Mouse (Mus musculus) gastrocnemius, adult 18-20 months (tissue): ENCODE results near the gene Cept1. TPM values are rescaled to one million over a fixed set of nuclear protein-coding genes. Genes with fewer than 3 reads are reported as not detected.

Experiments
- DNase-seq: peaks from one replicate; pipeline ENCODE4 v3.0.0; 2021; ENCODE audit warnings: low spot score
- total RNA-seq, 2 experiments: library from RNA; stranded (reverse); gene quantifications; 2 replicates each; pipeline ENCODE4 v1.2.3; 2021

Cept1 gene
- total RNA-seq, 2 experiments from 2014 or later: 27.6 to 30.8 TPM

GRCm38 (mm10) chr3:106495346-106496044, 52.1 kb downstream of the Cept1 start:
- no peak for DNase-seq

DNA sequence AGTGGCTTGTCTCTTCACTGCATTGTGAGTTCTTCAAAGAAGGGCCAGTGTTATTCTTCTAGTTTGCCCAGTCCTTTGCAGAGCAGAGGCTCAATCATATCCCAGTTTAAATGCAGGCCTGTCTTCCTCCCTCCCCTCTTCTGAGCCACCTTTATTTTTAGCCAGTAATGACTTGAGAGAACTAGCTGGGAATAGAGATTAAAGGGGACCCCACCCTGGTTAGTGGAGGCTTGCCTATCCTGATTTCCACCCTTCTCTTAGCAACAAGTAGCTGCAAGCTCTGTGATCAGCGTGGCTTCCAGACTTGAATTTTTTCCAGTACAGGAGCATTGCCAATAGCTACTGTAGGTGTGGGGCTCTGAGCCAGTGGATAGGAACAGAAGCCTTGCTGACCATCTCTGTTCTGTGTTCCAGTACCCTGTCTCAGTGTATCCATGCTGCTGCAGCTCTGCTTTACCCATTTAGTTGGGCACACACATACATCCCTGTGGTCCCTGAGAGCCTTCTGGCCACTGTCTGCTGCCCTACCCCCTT, 53.1 kb downstream of the Cept1 start:
- DNase-seq: no peak

DNA sequence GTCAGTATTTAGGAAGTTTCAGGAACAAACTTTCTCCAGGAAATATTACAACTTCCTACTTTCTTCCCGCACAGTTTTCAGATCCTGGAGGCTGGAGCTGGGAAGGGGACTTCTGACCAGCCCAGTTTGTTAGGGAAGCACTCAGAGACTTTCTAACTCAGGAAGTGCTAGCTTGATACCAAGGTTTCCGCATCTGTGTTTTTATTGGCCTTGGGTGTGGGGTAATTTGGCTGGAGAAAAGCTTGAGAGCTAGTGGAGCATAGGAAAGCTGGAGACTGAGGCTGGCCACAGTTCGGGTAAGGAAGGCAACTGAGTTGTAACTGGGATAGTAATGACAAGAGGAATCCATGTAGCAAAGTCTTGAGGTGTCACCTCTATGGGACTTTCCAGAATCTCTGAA, 53.7 kb downstream of the Cept1 start:
- no peak for DNase-seq

- DNase-seq: no peak
These were observed 54.4 kb downstream of the Cept1 start for GRCm38 (mm10) chr3:106493202-106493601.

GRCm38 (mm10) chr3:106492723-106493122, 54.9 kb downstream of the Cept1 start:
- no peak for DNase-seq

- peak; percentile 14 for DNase-seq
These were observed 57.4 kb downstream of the Cept1 start for GRCm38 (mm10) chr3:106490239-106490638.

DNA sequence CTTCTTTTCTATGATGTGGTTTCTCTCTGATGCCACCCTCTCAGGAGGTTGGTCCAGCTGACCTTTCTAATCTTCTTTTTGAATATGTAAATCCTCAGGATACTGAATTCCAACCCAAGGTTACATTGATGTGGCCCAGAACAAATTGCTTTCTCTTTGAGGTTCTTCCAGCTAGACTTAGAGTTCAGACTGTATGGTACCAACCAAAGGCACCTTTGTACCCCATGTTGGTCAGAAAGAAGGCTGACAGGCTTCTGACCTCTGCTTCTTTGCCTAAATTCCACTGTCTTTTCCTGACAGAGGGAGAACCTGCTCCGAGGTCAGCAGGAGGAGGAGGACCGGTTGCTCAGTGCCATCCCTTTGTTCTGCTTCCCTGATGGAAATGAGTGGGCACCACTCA, 60.1 kb downstream of the Cept1 start:
- DNase-seq: no peak

GRCm38 (mm10) chr3:106485810-106486209, 61.8 kb downstream of the Cept1 start:
- no peak for DNase-seq

- no peak for DNase-seq
These were observed 62.7 kb downstream of the Cept1 start for GRCm38 (mm10) chr3:106484861-106485260.

DNA sequence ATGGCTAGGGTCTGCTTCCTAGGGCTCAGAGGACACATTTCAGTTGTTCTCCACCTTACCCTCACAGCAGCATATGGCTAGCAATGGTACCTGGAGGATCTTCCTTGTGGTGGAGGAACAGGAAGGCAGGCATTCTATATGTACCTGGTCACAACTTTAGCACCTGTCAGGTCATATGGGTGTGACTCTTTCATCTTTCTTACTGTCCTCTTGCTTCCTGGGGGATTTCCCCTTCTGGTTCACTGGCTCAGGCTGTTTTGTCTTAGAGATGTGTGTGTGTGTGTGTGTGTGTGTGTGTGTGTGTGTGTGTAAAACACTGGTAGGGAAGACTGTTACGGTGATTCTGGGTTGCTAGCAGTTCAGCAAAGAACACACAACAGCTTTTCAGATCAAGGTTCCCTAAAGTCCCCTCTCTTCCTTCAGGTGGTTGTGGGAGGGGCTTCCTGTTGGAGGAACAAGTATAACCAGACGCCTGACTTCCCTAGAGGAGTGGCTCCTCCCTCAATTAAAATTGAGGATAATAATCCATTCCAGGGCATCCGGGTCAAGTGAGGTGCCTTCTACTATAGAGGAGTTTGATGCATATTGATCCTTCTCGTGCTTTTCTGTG, 63.7 kb downstream of the Cept1 start:
- DNase-seq: no peak

GRCm38 (mm10) chr3:106483297-106483696, 64.3 kb downstream of the Cept1 start:
- DNase-seq: no peak

DNA sequence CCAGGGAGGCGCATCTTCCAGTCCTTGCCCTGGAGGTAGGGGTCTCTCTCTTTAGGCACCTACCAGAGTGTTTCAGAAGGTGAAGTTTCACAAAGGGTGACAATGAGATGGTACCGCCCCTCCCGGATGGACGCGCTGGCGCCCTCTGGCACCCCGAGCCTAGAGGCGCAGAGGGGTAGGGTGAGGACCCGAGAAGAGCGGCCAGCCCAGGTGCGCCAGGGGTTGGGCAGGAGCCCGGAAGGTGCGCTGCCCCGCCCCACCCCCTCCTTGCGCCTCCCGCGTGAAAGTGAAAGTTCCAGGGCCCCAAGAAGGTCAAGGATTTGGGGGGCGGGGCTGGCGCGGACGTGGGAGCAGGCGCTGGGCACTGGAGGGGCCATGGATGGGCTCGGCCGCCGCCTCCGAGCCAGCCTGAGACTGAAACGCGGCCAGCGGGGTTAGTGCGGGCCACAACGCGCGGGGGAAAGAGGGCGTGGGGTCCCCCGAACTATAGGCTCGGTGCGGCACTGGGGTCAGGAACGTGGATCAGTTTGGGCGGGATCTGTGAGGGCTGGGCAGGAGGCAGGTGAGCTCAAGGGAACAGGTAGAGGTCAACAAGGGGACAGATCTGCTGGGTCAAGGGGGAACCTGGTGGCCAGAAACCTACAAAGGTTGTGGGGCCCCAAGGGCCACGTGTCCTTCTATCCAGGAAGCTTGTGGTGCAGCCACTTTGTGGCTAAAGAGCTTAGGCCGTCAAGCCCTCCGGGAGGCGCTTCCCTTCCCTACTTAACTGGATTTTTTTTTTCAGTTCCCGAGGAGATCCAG, 65.1 kb downstream of the Cept1 start, which contains the start of gene Dennd2d:
TSS of gene Dennd2d (plus strand) at position 125 of the 801 bp plus-strand sequence.
- DNase-seq: no peak

DNA sequence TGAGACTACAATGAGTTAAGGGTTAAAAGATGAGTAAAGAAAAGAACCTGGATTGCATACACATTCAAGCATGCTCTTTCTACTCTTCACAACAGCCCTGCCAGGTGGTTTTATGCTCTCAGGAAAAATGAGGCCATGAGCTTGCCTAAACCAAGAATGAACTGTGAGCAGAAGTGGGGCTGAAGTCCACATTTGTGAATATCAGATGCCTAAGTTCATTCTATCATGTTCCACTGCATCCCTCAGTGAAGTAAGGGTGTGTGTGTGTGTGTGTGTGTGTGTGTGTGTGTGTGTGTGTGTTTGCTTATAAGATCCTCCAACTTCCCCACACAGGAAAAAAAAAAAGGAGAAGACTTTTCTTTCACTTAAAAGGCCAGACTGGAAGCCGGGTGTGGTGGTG, 70.7 kb downstream of the Cept1 start:
- DNase-seq: no peak

DNA sequence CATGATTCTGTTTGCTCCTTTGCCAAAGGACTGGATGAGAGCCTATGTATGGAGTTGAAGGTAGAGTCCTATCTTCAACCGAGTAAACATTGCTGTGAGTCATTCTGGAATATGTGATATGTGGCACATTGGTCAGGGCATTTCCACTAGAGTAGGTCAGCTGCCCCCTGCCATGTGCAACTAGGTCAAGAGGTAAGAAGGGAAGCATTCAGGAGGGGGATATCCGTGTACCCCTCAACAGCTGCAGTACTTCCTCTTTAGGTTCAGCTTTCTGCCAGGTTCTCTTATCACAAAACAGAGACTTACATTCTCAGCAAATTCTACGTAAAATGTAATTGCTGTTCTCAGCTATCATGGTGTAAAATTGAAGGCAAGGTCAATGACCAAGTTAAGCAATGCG, 73.4 kb downstream of the Cept1 start:
- no peak for DNase-seq

GRCm38 (mm10) chr3:106464750-106465149, 82.9 kb downstream of the Cept1 start:
- no peak for DNase-seq

DNA sequence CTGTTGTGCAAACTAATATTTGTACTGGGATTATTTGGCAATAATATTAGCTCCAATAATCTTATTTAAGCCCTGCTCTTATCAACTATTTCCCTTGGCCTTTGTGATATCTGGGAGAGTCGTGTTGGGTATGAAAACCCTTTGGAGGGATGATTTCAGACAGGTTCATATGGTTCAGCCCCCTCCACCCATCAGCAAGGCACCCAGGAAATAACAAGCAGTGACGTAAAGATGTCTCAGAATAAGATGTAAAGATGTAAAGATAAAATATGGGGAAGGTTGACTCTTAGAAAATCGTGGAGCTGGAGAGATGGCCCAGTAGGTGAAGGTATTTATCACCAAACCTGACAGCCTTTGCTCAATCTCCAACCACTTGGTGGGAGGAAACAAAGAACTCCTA, 85.1 kb downstream of the Cept1 start:
- DNase-seq: no peak

- no peak for DNase-seq
These were observed 85.5 kb downstream of the Cept1 start for GRCm38 (mm10) chr3:106462059-106462470.

DNA sequence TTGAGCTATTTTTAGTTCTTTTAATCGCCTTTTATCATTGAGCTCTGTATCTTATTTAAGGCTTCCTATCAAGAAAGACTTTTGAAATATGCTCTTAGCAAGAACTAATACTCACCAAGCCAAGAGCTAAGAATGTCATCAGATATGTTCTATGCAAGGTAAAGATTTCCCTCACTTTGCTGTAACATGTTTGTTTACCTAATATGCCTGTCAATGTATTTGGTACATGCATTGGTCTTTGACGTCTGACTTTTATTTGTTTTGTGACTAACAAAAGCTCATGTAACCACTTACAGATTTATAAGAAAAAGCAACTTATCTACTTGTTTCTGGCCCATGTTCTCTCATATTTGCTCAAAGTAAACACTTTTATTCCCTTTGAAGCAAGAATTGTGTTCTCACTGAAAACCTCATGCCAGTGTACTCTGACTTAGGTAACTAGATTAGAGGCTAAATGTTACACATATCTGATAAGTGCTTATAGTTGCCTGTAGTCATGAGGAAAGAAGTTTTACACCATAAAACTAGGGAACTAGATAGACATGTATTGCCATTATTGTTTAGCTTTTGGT, 90.2 kb downstream of the Cept1 start:
- DNase-seq: no peak

DNA sequence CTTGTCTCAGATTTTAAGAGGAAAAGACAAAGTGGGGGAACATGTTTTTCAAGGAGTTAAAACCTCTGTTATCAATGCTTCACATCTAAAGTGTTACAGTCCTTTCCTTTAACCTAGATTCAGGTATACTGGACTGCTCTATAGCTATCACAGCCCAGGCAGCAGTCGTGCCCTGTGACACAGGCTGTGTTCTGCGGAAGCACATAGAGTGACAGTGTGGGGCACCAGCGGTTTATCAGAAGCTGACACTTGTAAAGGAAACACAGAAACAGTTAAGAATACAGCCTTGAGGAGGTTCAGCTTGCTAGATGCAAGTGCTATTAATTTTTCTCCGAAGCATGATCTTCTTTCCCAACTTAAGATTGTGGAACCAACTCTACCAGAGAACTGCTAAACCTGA, 95.0 kb downstream of the Cept1 start:
- DNase-seq: no peak
